Mouse (Mus musculus) bone marrow, adult 2 months (tissue): ENCODE results near the gene Hilpda. TPM values are rescaled to one million over a fixed set of nuclear protein-coding genes. Genes with fewer than 3 reads are reported as not detected.

Experiments
- H3K27ac ChIP-seq: fragments of 200-500 bp; 2 replicates; pipeline ENCODE4 v1.5.1; 2012; ENCODE audit warnings: low read depth, mild to moderate bottlenecking, control low read depth, inconsistent platforms, low read length; ENCODE audit not compliant: control insufficient read depth, poor library complexity, insufficient read depth
- H3K4me1 ChIP-seq: fragments of 200-500 bp; 2 replicates; pipeline ENCODE4 v1.6.1; 2011; ENCODE audit warnings: low read length; ENCODE audit not compliant: control insufficient read depth, insufficient read depth
- H3K4me3 ChIP-seq: fragments of 200-500 bp; replicated peaks from 2 replicates; pipeline ENCODE3; 2011; ENCODE audit warnings: mild to moderate bottlenecking, low read depth, low read length, control low read depth; ENCODE audit not compliant: control insufficient read depth
- CTCF ChIP-seq: fragments of 200-500 bp; IDR thresholded peaks from 2 replicates; pipeline ENCODE4 v1.5.1; 2011; ENCODE audit warnings: low read length, control low read depth; ENCODE audit not compliant: control insufficient read depth, insufficient read depth
- POLR2A ChIP-seq: fragments of 200-500 bp; IDR thresholded peaks from 2 replicates; pipeline ENCODE4 v1.6.1; 2011; ENCODE audit warnings: low read depth, mild to moderate bottlenecking, control low read depth, low read length, borderline replicate concordance; ENCODE audit not compliant: control insufficient read depth
- WGBS: fragments of 180-500 bp; shearing (Covaris S2); methylation state at CpG from one replicate; pipeline ENCODE4 v1.1.7; 2018; 5-methylcytosine and 5-hydroxymethylcytosine counted together
- polyA plus RNA-seq: library from polyadenylated mRNA; stranded (reverse); fragments of >200 nt; gene quantifications from 2 replicates; pipeline ENCODE4 v1.2.4, GENCODE M21; 2011; ENCODE audit warnings: low replicate concordance; ENCODE audit not compliant: missing spikeins, insufficient read depth, insufficient read length

Gene Hilpda
- 2.7 and 12.5 TPM in 2 replicates for polyA plus RNA-seq

- peak within 1 kb of the TSS; percentile 77 for H3K4me3 ChIP-seq
- peak within 1 kb of the TSS; percentile 57 for H3K27ac ChIP-seq
- TF ChIP-seq POLR2A (peak; percentile 74), CTCF (no peak)
- no peaks in the 10 kb centered on the region; the same call in 1 of the 2 replicates for H3K4me1 ChIP-seq
- under 1% methylated on average over 46 of the region's 46 CpGs for WGBS
These were observed at the start of gene Hilpda for GRCm38 (mm10) chr6:29272312-29273072. Hilpda (plus strand) TSS chr6:29272488.

- Histone ChIP-seq H3K4me3 (no peak overlapping the region), H3K27ac (no peak overlapping the region), H3K4me1 (no peaks in the 10 kb centered on the region; the same call in 1 of the 2 replicates)
- 68% methylated on average over 6 of the region's 6 CpGs for WGBS
- TF ChIP-seq POLR2A: no peak
- TF ChIP-seq CTCF: no peak
These were observed 42.9 kb upstream of the Hilpda start for GRCm38 (mm10) chr6:29229265-29229913.

- TF ChIP-seq POLR2A: no peak
- TF ChIP-seq CTCF: no peak
- no peaks in the 10 kb centered on the region; the same call in 1 of the 2 replicates for H3K4me1 ChIP-seq
- 90% methylated on average over 6 of the region's 6 CpGs for WGBS
- H3K4me3 ChIP-seq: no peak overlapping the region
- no peak overlapping the region for H3K27ac ChIP-seq
These were observed 41.9 kb upstream of the Hilpda start for GRCm38 (mm10) chr6:29230386-29230785.

GRCm38 (mm10) chr6:29231799-29232198 lies 40.5 kb upstream of the Hilpda start:
- TF ChIP-seq POLR2A (no peak), CTCF (no peak)
- WGBS: 38% methylated on average over 3 of the region's 3 CpGs
- Histone ChIP-seq H3K27ac (no peak overlapping the region), H3K4me3 (no peak overlapping the region), H3K4me1 (no peaks in the 10 kb centered on the region; the same call in 1 of the 2 replicates)

GRCm38 (mm10) chr6:29232321-29232720 lies 40.0 kb upstream of the Hilpda start:
- WGBS: 6% methylated on average over 6 of the region's 6 CpGs
- TF ChIP-seq CTCF: no peak
- no peak for TF ChIP-seq POLR2A

GRCm38 (mm10) chr6:29233710-29234109 lies 38.6 kb upstream of the Hilpda start:
- WGBS: 63% methylated on average over 3 of the region's 3 CpGs
- TF ChIP-seq POLR2A (no peak), CTCF (no peak)
- no peak overlapping the region for H3K27ac ChIP-seq
- no peak overlapping the region for H3K4me3 ChIP-seq
- H3K4me1 ChIP-seq: no peaks in the 10 kb centered on the region; the same call in 1 of the 2 replicates

More at GRCm38 (mm10) chr6:29232321-29232720, 40.0 kb upstream of the Hilpda start:
- Histone ChIP-seq H3K4me1 (no peaks in the 10 kb centered on the region; the same call in 1 of the 2 replicates), H3K4me3 (no peak overlapping the region), H3K27ac (no peak overlapping the region)

GRCm38 (mm10) chr6:29234272-29234671 lies 38.0 kb upstream of the Hilpda start:
- 45% methylated on average over 8 of the region's 8 CpGs for WGBS
- no peak overlapping the region for H3K27ac ChIP-seq
- TF ChIP-seq CTCF (peak; percentile 65), POLR2A (no peak)
- no peak overlapping the region for H3K4me3 ChIP-seq
- H3K4me1 ChIP-seq: no peaks in the 10 kb centered on the region; the same call in 1 of the 2 replicates

GRCm38 (mm10) chr6:29240806-29241205 lies 31.5 kb upstream of the Hilpda start:
- Histone ChIP-seq H3K4me3 (no peak overlapping the region), H3K4me1 (no peaks in the 10 kb centered on the region), H3K27ac (no peak overlapping the region)
- WGBS: 27% methylated on average over 2 of the region's 2 CpGs
- TF ChIP-seq CTCF (peak; percentile 47; the same call in 1 of the 2 replicates), POLR2A (no peak)
